9 mouse cellular contexts compared by ENCODE assay signal in genomic region chr15:82271201-82271600, GRCm38 (mm10). TPM values are rescaled to one million over a fixed set of nuclear protein-coding genes. Genes with fewer than 3 reads are reported as not detected.
DNase-seq lines count a peak whose midpoint lies in the region; ATAC-seq and TF ChIP-seq lines count a peak whose summit lies in the region.
"Had no signal": no experiment of that assay in that cellular context is flagged by ENCODE, and none has a peak within 500 bp of the region (broad histone marks: within the 10 kb centered on the region; RNA-seq: fewer than 3 reads in every experiment).

No protein-coding gene starts in this region.

- no peak overlapping the region for H3K4me2 ChIP-seq in neural tube, embryonic 15.5 days
- no peak overlapping the region for H3K4me2 ChIP-seq in forebrain, embryonic 12.5 days
- H3K4me2 ChIP-seq in intestine, embryonic 16.5 days (ENCODE audit: low read depth, low read length), result no peak overlapping the region
- no peak overlapping the region for H3K4me2 ChIP-seq in liver, embryonic 14.5 days (ENCODE audit: low read depth)

- no peak overlapping the region for H3K4me3 ChIP-seq in neural tube, embryonic 15.5 days (replicated peaks)
- H3K4me3 ChIP-seq in forebrain, embryonic 12.5 days (replicated peaks), result no peak overlapping the region
- no peak overlapping the region for H3K4me3 ChIP-seq in intestine, embryonic 16.5 days (ENCODE audit: low read length)
- H3K4me3 ChIP-seq in liver, embryonic 14.5 days (ENCODE audit: insufficient read depth in 1 of 2, low read depth in 2 of 2, low read length in 2 of 2), result no peak overlapping the region
- H3K4me3 ChIP-seq: erythroblast, embryonic 14.5 days had no signal

- WGBS in neural tube, embryonic 15.5 days, result 1% methylated on average over 5 of the region's 5 CpGs
- WGBS in forebrain, embryonic 12.5 days, result under 1% methylated on average over 5 of the region's 5 CpGs
- WGBS in intestine, embryonic 16.5 days, result 7% methylated on average over 5 of the region's 5 CpGs
- WGBS in liver, embryonic 14.5 days (ENCODE audit: insufficient replicate concordance), result 9% methylated on average over 5 of the region's 5 CpGs

- no peak overlapping the region for H3K27ac ChIP-seq in neural tube, embryonic 15.5 days (replicated peaks)
- peak overlapping the region; percentile 54; the same call in 1 of the 2 replicates for H3K27ac ChIP-seq in forebrain, embryonic 12.5 days
- H3K27ac ChIP-seq in intestine, embryonic 16.5 days (ENCODE audit: low read length), result no peak overlapping the region
- no peak overlapping the region for H3K27ac ChIP-seq in liver, embryonic 14.5 days

- no peaks in the 10 kb centered on the region for H3K9me3 ChIP-seq in neural tube, embryonic 15.5 days (replicated peaks)
- H3K9me3 ChIP-seq in forebrain, embryonic 12.5 days, result no peaks in the 10 kb centered on the region
- no peaks in the 10 kb centered on the region for H3K9me3 ChIP-seq in intestine, embryonic 16.5 days (ENCODE audit: control insufficient read depth, low read length)
- no peaks in the 10 kb centered on the region for H3K9me3 ChIP-seq in liver, embryonic 14.5 days (ENCODE audit: control insufficient read depth, low read length)

- peak; percentile 84 for DNase-seq in neural tube, embryonic 10.5 days (ENCODE audit: extremely low spot score, low spot score)
- DNase-seq in c-Kit-positive CD71-positive TER-119-negative erythroid progenitor cells, embryonic 14.5 days (ENCODE audit: low read depth), result peak; percentile 35
- DNase-seq in liver, embryonic 14.5 days (ENCODE audit: low read depth in 3 of 3, low spot score in 3 of 3), result peak; percentile 31 to 41 (median 38)
- DNase-seq in retina, embryonic 14.5 days (ENCODE audit: low spot score), result peak; percentile 94
- DNase-seq in urinary bladder, adult 2 months (ENCODE audit: low spot score), result peak; percentile 44

- ATAC-seq in neural tube, embryonic 15.5 days (ENCODE audit: low FRiP score), result no peak
- peak; percentile 14; the same call in 1 of the 2 replicates for ATAC-seq in forebrain, embryonic 12.5 days (ENCODE audit: low FRiP score)
- peak; percentile 70; the same call in 1 of the 2 replicates for ATAC-seq in intestine, embryonic 16.5 days
- no peak for ATAC-seq in liver, embryonic 14.5 days (ENCODE audit: insufficient read depth)

- 0 out of 2 replicates have a peak, but pooled peaks cover 7% of the 10 kb centered on the region for H3K27me3 ChIP-seq in neural tube, embryonic 15.5 days (replicated peaks)
- peaks cover 30% of the 10 kb centered on the region for H3K27me3 ChIP-seq in forebrain, embryonic 12.5 days
- H3K27me3 ChIP-seq in intestine, embryonic 16.5 days (replicated peaks; ENCODE audit: control insufficient read depth, insufficient read depth, low read length), result peaks cover 28% of the 10 kb centered on the region
- H3K27me3 ChIP-seq in liver, embryonic 14.5 days (ENCODE audit: control insufficient read depth, insufficient read depth, low read length), result peaks cover 36% of the 10 kb centered on the region

- peak; percentile 96 for TF ChIP-seq CTCF in liver, embryonic 14.5 days (IDR thresholded peaks at IDR 0.05; ENCODE audit: low read depth)

- no peak for TF ChIP-seq EP300 in liver, embryonic 14.5 days (IDR thresholded peaks at IDR 0.05; ENCODE audit: low read depth)

- peaks cover 37% of the 10 kb centered on the region for H3K4me1 ChIP-seq in neural tube, embryonic 15.5 days
- H3K4me1 ChIP-seq in forebrain, embryonic 12.5 days, result peaks cover 48% of the 10 kb centered on the region
- peaks cover 12% of the 10 kb centered on the region for H3K4me1 ChIP-seq in intestine, embryonic 16.5 days (ENCODE audit: control insufficient read depth, insufficient read depth, low read length)
- H3K4me1 ChIP-seq in liver, embryonic 14.5 days (replicated peaks; ENCODE audit: control insufficient read depth in 2 of 2, insufficient read depth in 2 of 2, low read length in 1 of 2), result no peaks in the 10 kb centered on the region

- H3K36me3 ChIP-seq in neural tube, embryonic 15.5 days, result no peaks in the 10 kb centered on the region
- H3K36me3 ChIP-seq in forebrain, embryonic 12.5 days (replicated peaks), result no peaks in the 10 kb centered on the region
- no peaks in the 10 kb centered on the region for H3K36me3 ChIP-seq in intestine, embryonic 16.5 days (ENCODE audit: control insufficient read depth, insufficient read depth, low read length)
- no peaks in the 10 kb centered on the region for H3K36me3 ChIP-seq in liver, embryonic 14.5 days (replicated peaks; ENCODE audit: control insufficient read depth, insufficient read depth, low read depth)

- H3K9ac ChIP-seq in neural tube, embryonic 15.5 days (replicated peaks), result no peak overlapping the region
- no peak overlapping the region for H3K9ac ChIP-seq in forebrain, embryonic 12.5 days
- H3K9ac ChIP-seq in intestine, embryonic 16.5 days (ENCODE audit: low read depth, low read length), result no peak overlapping the region
- no peak overlapping the region for H3K9ac ChIP-seq in liver, embryonic 14.5 days (replicated peaks)

RNA-seq across cellular contexts. Expression of gene Sept3, which starts 3.5 kb away (rescaled TPM):
- 338 and 367 TPM in 2 replicates for polyA plus RNA-seq in neural tube, embryonic 15.5 days (2015; fragmentation: Nextera tagmentation; extraction: Ambion mirVana)
- polyA plus RNA-seq in forebrain, embryonic 12.5 days (2016; fragmentation: Nextera tagmentation; extraction: Ambion mirVana), result 223 and 233 TPM in 2 replicates
- polyA plus RNA-seq in intestine, embryonic 16.5 days (2015; fragmentation: Nextera tagmentation; extraction: Ambion mirVana), result 4.2 and 4.4 TPM in 2 replicates
- polyA plus RNA-seq in liver, embryonic 14.5 days (2012; rRNA removed), result 0.12 and 0.61 TPM in 2 replicates
- polyA plus RNA-seq in liver, embryonic 14.5 days (2014; fragmentation: Nextera tagmentation; extraction: Ambion mirVana), result 0.09 TPM in 1 of 2 replicates, not detected in the other
- 1.0 and 1.2 TPM in 2 replicates for polyA plus RNA-seq in urinary bladder, adult 2 months (2012; rRNA removed)
- polyA plus RNA-seq: erythroblast, embryonic 14.5 days had no signal

RNA-seq across cellular contexts. Expression of gene 1500009C09Rik, which starts 19.0 kb away (rescaled TPM):
- 13.0 and 18.4 TPM in 2 replicates for polyA plus RNA-seq in neural tube, embryonic 15.5 days (2015; fragmentation: Nextera tagmentation; extraction: Ambion mirVana)
- 3.9 and 4.7 TPM in 2 replicates for polyA plus RNA-seq in forebrain, embryonic 12.5 days (2016; fragmentation: Nextera tagmentation; extraction: Ambion mirVana)
- polyA plus RNA-seq in intestine, embryonic 16.5 days (2015; fragmentation: Nextera tagmentation; extraction: Ambion mirVana), result not detected in 2 replicates
- 0.02 and 0.11 TPM in 2 replicates for polyA plus RNA-seq in liver, embryonic 14.5 days (2012; rRNA removed)
- polyA plus RNA-seq in liver, embryonic 14.5 days (2014; fragmentation: Nextera tagmentation; extraction: Ambion mirVana), result not detected in 2 replicates
- polyA plus RNA-seq in urinary bladder, adult 2 months (2012; rRNA removed), result 0.06 and 0.10 TPM in 2 replicates
- polyA plus RNA-seq: erythroblast, embryonic 14.5 days had no signal

RNA-seq across cellular contexts. Expression of gene Cenpm, which starts 26.7 kb away (rescaled TPM):
- 17.8 and 23.4 TPM in 2 replicates for polyA plus RNA-seq in neural tube, embryonic 15.5 days (2015; fragmentation: Nextera tagmentation; extraction: Ambion mirVana)
- polyA plus RNA-seq in forebrain, embryonic 12.5 days (2016; fragmentation: Nextera tagmentation; extraction: Ambion mirVana), result 81.3 and 86.4 TPM in 2 replicates
- polyA plus RNA-seq in intestine, embryonic 16.5 days (2015; fragmentation: Nextera tagmentation; extraction: Ambion mirVana), result 36.3 and 43.6 TPM in 2 replicates
- 19.1 and 21.6 TPM in 2 replicates for polyA plus RNA-seq in liver, embryonic 14.5 days (2012; rRNA removed)
- 42.1 and 45.1 TPM in 2 replicates for polyA plus RNA-seq in liver, embryonic 14.5 days (2014; fragmentation: Nextera tagmentation; extraction: Ambion mirVana)
- 4.6 and 6.1 TPM in 2 replicates for polyA plus RNA-seq in urinary bladder, adult 2 months (2012; rRNA removed)

RNA-seq across cellular contexts. Expression of gene Wbp2nl, which starts 27.6 kb away (rescaled TPM):
- polyA plus RNA-seq in neural tube, embryonic 15.5 days (2015; fragmentation: Nextera tagmentation; extraction: Ambion mirVana), result 0.10 and 0.13 TPM in 2 replicates
- polyA plus RNA-seq in forebrain, embryonic 12.5 days (2016; fragmentation: Nextera tagmentation; extraction: Ambion mirVana), result 0.14 and 0.18 TPM in 2 replicates
- 0.15 and 0.16 TPM in 2 replicates for polyA plus RNA-seq in intestine, embryonic 16.5 days (2015; fragmentation: Nextera tagmentation; extraction: Ambion mirVana)
- polyA plus RNA-seq in liver, embryonic 14.5 days (2012; rRNA removed), result 0.10 and 0.19 TPM in 2 replicates
- polyA plus RNA-seq in liver, embryonic 14.5 days (2014; fragmentation: Nextera tagmentation; extraction: Ambion mirVana), result 0.11 and 0.19 TPM in 2 replicates
- not detected in 2 replicates for polyA plus RNA-seq in urinary bladder, adult 2 months (2012; rRNA removed)
- polyA plus RNA-seq: erythroblast, embryonic 14.5 days had no signal

RNA-seq across cellular contexts. Expression of gene Tnfrsf13c, which starts 47.0 kb away (rescaled TPM):
- 0.66 and 0.90 TPM in 2 replicates for polyA plus RNA-seq in neural tube, embryonic 15.5 days (2015; fragmentation: Nextera tagmentation; extraction: Ambion mirVana)
- 0.24 and 0.29 TPM in 2 replicates for polyA plus RNA-seq in forebrain, embryonic 12.5 days (2016; fragmentation: Nextera tagmentation; extraction: Ambion mirVana)
- polyA plus RNA-seq in intestine, embryonic 16.5 days (2015; fragmentation: Nextera tagmentation; extraction: Ambion mirVana), result 0.09 and 0.11 TPM in 2 replicates
- 0.54 and 0.66 TPM in 2 replicates for polyA plus RNA-seq in liver, embryonic 14.5 days (2012; rRNA removed)
- 0.14 and 0.58 TPM in 2 replicates for polyA plus RNA-seq in liver, embryonic 14.5 days (2014; fragmentation: Nextera tagmentation; extraction: Ambion mirVana)
- 0.15 and 0.16 TPM in 2 replicates for polyA plus RNA-seq in urinary bladder, adult 2 months (2012; rRNA removed)

Comparison
In these comparisons a context has a peak if more than half of its experiments do, and no peak if none do; other contexts are left out.
1. DNase-seq: peak in every context shown above with its lines; median percentile 94 in retina, embryonic 14.5 days; 84 in neural tube, embryonic 10.5 days; 44 in urinary bladder, adult 2 months; 38 in liver, embryonic 14.5 days; 35 in c-Kit-positive CD71-positive TER-119-negative erythroid progenitor cells, embryonic 14.5 days.
2. ATAC-seq: peak in forebrain, embryonic 12.5 days (single experiment) and intestine, embryonic 16.5 days (single experiment); none in neural tube, embryonic 15.5 days (single experiment) and liver, embryonic 14.5 days (single experiment).
3. RNA of gene Sept3, which starts 3.5 kb away (polyA plus RNA-seq): 338 to 367 TPM in neural tube, embryonic 15.5 days and 223 to 233 TPM in forebrain, embryonic 12.5 days; 4.2 to 4.4 TPM in intestine, embryonic 16.5 days, 1.0 to 1.2 TPM in urinary bladder, adult 2 months and 0.09 to 0.61 TPM in liver, embryonic 14.5 days; every median in the first group is over 10 times any median in the second.